Mouse (Mus musculus) heart, embryonic 11.5 days (tissue): ENCODE measurements around the gene Ccl8. TPM values are rescaled to one million over a fixed set of nuclear protein-coding genes. Genes with fewer than 3 reads are reported as not detected.

Source experiments
- ATAC-seq: fragments of 200-750 bp; cut with Nextera tagmentation; replicated peaks from 2 replicates; pipeline ENCODE4 v1.8.0; 2017; ENCODE audit warnings: moderate library complexity; ENCODE audit not compliant: insufficient number of reproducible peaks, low FRiP score, low TSS enrichment
- H3K27ac ChIP-seq: fragments of 300-500 bp; sonication (generic); 2 replicates; pipeline ENCODE4 v1.5.1; 2014; ENCODE audit warnings: mild to moderate bottlenecking, low read depth, low read length
- H3K27me3 ChIP-seq: fragments of 300-500 bp; sonication (generic); 2 replicates; pipeline ENCODE4 v1.6.1; 2014; ENCODE audit warnings: mild to moderate bottlenecking, low read length, mixed read lengths; ENCODE audit not compliant: control insufficient read depth, insufficient read depth
- H3K36me3 ChIP-seq: fragments of 300-500 bp; sonication (generic); 2 replicates; pipeline ENCODE4 v1.6.1; 2014; ENCODE audit warnings: mild to moderate bottlenecking, low read length, moderate library complexity, mixed read lengths; ENCODE audit not compliant: control insufficient read depth, insufficient read depth
- H3K4me1 ChIP-seq: fragments of 300-500 bp; sonication (generic); 2 replicates; pipeline ENCODE4 v1.6.1; 2014; ENCODE audit warnings: low read length; ENCODE audit not compliant: control insufficient read depth, insufficient read depth
- H3K4me2 ChIP-seq: fragments of 300-500 bp; sonication (generic); 2 replicates; pipeline ENCODE4 v1.6.1; 2014; ENCODE audit warnings: mild to moderate bottlenecking, moderate library complexity
- H3K4me3 ChIP-seq: fragments of 300-500 bp; sonication (generic); 2 replicates; pipeline ENCODE4 v1.5.1; 2014; ENCODE audit warnings: low read depth, low read length
- H3K9ac ChIP-seq: fragments of 300-500 bp; sonication (generic); 2 replicates; pipeline ENCODE4 v1.6.1; 2014; ENCODE audit warnings: mild to moderate bottlenecking, low read depth, low read length, moderate library complexity
- H3K9me3 ChIP-seq: fragments of 300-500 bp; sonication (generic); replicated peaks from 2 replicates; pipeline ENCODE4 v1.6.1; 2016; ENCODE audit warnings: low read length; ENCODE audit not compliant: control insufficient read depth
- WGBS: fragments of 180-500 bp; shearing (Covaris S2); extraction: QIAGEN DNeasy Blood & Tissue Kit; methylation state at CpG from one replicate; pipeline ENCODE4 v1.1.7; 2014; ENCODE audit not compliant: insufficient replicate concordance; 5-methylcytosine and 5-hydroxymethylcytosine counted together
- polyA plus RNA-seq: library from polyadenylated mRNA; unstranded; fragments of >200 nt; fragmentation: Nextera tagmentation; extraction: Ambion mirVana; gene quantifications from 2 replicates; pipeline ENCODE4 v1.2.1, GENCODE M21; 2014

Gene Ccl8
- polyA plus RNA-seq, 1 experiment from 2014 or later: not detected

GRCm38 (mm10) chr11:82136196-82136595, 21.2 kb downstream of the Ccl8 start:
- ATAC-seq: no peak
- no peak overlapping the region for H3K4me2 ChIP-seq
- no peaks in the 10 kb centered on the region for H3K9me3 ChIP-seq
- 78% methylated on average over 2 of the region's 2 CpGs for WGBS
- no peak overlapping the region for H3K4me3 ChIP-seq
- no peaks in the 10 kb centered on the region for H3K4me1 ChIP-seq
- H3K9ac ChIP-seq: no peak overlapping the region
- H3K27me3 ChIP-seq: no peaks in the 10 kb centered on the region
- no peaks in the 10 kb centered on the region for H3K36me3 ChIP-seq
- no peak overlapping the region for H3K27ac ChIP-seq

GRCm38 (mm10) chr11:82139492-82140094, 24.6 kb downstream of the Ccl8 start:
- Histone ChIP-seq H3K9ac (no peak overlapping the region), H3K27ac (no peak overlapping the region), H3K4me1 (no peaks in the 10 kb centered on the region), H3K4me3 (no peak overlapping the region), H3K4me2 (no peak overlapping the region), H3K9me3 (no peaks in the 10 kb centered on the region), H3K36me3 (no peaks in the 10 kb centered on the region), H3K27me3 (no peaks in the 10 kb centered on the region)
- 63% methylated on average over 7 of the region's 7 CpGs for WGBS
- ATAC-seq: no peak

- 84% methylated on average over 2 of the region's 2 CpGs for WGBS
- Histone ChIP-seq H3K36me3 (no peaks in the 10 kb centered on the region), H3K9me3 (no peaks in the 10 kb centered on the region), H3K4me2 (no peak overlapping the region), H3K27me3 (no peaks in the 10 kb centered on the region), H3K27ac (no peak overlapping the region), H3K4me3 (no peak overlapping the region), H3K9ac (no peak overlapping the region), H3K4me1 (no peaks in the 10 kb centered on the region)
- ATAC-seq: no peak
Observed at GRCm38 (mm10) chr11:82159126-82159525, 44.1 kb downstream of the Ccl8 start.

GRCm38 (mm10) chr11:82163285-82163684, 48.3 kb downstream of the Ccl8 start:
- no peaks in the 10 kb centered on the region for H3K36me3 ChIP-seq
- no peak overlapping the region for H3K4me2 ChIP-seq
- no peak overlapping the region for H3K27ac ChIP-seq
- ATAC-seq: no peak
- no peaks in the 10 kb centered on the region for H3K4me1 ChIP-seq
- no peaks in the 10 kb centered on the region for H3K27me3 ChIP-seq
- no peak overlapping the region for H3K9ac ChIP-seq
- 52% methylated on average over 8 of the region's 8 CpGs for WGBS
- no peaks in the 10 kb centered on the region for H3K9me3 ChIP-seq
- H3K4me3 ChIP-seq: no peak overlapping the region

Other genes starting within 250 kb of the Ccl8 start
- 0.21 and 0.25 TPM in 2 replicates for gene Asic2, start 146.7 kb upstream of the Ccl8 start, polyA plus RNA-seq
- gene Ccl2, start 79.6 kb upstream of the Ccl8 start, polyA plus RNA-seq: 6.8 and 8.2 TPM in 2 replicates
- gene Gm17268, start 76.6 kb upstream of the Ccl8 start, polyA plus RNA-seq: not detected in 2 replicates
- gene Ccl7, start 69.5 kb upstream of the Ccl8 start, polyA plus RNA-seq: 2.0 and 2.8 TPM in 2 replicates
- gene Ccl11, start 57.4 kb upstream of the Ccl8 start, polyA plus RNA-seq: not detected in 2 replicates
- gene Ccl12, start 13.3 kb upstream of the Ccl8 start, polyA plus RNA-seq: 0.62 and 0.66 TPM in 2 replicates
- not detected in 2 replicates for gene Ccl1, start 190.5 kb downstream of the Ccl8 start, polyA plus RNA-seq